Mouse (Mus musculus) layer of hippocampus, adult 2 months (tissue): ENCODE measurements around the gene Tnrc6a. TPM values are rescaled to one million over a fixed set of nuclear protein-coding genes. Genes with fewer than 3 reads are reported as not detected.
A peak's percentile ranks its signal among the peaks of the same experiment; 100 is the strongest.

Source experiments
- DNase-seq, 2 experiments: peaks; one replicate each; pipeline ENCODE4 v3.0.0; 2022; ENCODE audit warnings: low spot score in 2 of 2
- H3K27ac ChIP-seq: fragments of 200-600 bp; 2 replicates; pipeline ENCODE4 v1.8.1; 2022
- H3K4me3 ChIP-seq: fragments of 200-600 bp; 2 replicates; pipeline ENCODE4 v1.8.1; 2022; ENCODE audit warnings: mild to moderate bottlenecking
- CTCF ChIP-seq: fragments of 200-600 bp; conservative IDR thresholded peaks from 2 replicates; pipeline ENCODE4 v1.8.1; 2022; ENCODE audit warnings: antibody characterized with exemption, mild to moderate bottlenecking, moderate library complexity
- total RNA-seq, 2 experiments: library from RNA; stranded (reverse); gene quantifications; 2 replicates each; pipeline ENCODE4 v1.2.3; 2021

Gene Tnrc6a
- total RNA-seq, 2 experiments from 2014 or later = 49.5 to 53.9 TPM

DNA sequence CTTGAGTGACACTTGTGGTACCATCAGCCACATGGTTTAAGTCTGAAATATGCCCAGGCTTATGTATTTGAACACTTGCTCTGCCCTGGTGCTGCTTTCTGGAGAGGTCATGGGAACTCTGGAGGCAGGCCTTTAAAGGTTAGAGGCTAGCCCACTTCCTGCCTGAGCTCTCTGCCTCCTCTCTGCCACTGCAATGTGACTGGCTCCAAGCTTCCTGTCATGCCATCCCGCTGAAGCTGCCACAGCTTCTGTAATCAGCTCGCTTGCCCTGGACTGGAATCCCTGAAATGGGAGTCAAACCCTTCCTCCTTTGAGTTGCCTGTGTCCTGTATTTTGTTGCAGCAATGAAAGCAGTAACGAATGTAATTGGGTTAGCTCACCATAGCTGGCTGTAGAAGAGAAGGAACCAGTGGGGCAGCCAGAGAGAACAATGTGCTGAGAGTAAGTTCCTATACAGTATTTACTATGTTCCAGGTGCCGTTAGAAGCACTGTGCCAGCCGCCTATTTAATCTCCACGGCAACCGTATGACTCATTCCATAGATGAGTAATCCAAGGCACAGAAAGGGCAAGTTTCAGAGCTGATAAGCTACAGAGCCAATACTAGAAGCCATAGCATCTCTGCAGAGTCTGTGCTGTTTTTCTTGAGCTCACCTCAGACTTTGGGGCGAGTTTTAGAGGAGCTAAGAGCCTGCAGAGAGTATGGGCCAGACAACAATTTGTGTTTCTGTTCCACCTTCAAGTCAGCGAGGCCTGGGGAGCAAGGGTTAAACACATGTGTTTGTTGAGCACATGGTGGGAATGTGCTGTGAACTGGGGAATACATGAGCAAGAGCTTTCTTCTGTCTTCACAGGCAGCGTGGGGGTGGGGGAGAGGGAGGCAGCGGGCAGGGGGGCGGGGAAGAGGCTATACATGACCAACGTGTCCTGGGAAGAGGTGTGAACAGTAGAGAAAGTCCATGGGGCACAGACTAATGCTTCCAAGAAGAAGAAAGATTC is 15.3 kb upstream of the Tnrc6a start:
- TF ChIP-seq CTCF = no peak
- peak; percentile 23 to 55 for DNase-seq
- Histone ChIP-seq H3K4me3 (no peak overlapping the region), H3K27ac (no peak overlapping the region)

DNA sequence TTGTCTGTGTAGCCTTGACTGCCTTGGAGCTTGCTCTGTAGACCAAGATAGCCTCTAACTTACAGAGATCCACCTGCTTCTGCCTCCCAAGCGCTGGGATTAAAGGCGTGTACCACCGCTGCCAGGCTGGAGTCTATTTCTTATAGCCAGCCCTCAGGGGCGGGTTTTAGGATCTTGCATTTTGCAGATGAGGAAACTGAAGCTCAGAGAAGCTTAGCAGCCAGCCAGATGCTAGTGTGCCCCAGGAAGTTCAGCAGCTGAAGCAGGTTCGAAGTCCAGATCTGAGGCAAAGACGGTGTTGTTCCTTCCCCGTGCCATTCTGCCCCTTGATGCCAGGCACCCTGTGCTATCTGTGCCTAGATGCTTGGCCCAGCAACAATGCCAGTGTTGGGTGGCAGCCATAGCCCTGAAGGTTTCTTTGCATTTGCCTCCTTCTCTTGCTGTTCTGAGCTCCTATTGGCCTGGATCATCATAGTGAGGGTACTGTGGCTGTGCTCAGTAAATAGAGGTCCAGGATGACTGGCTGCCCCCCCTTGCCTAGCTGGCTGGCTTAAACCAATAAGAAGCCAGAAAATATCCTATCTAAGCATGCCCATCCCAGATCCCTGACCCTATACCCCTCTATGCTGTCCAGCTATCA is 14.2 kb upstream of the Tnrc6a start:
- TF ChIP-seq CTCF = no peak
- DNase-seq = no peak
- Histone ChIP-seq H3K4me3 (no peak overlapping the region), H3K27ac (no peak overlapping the region)

DNA sequence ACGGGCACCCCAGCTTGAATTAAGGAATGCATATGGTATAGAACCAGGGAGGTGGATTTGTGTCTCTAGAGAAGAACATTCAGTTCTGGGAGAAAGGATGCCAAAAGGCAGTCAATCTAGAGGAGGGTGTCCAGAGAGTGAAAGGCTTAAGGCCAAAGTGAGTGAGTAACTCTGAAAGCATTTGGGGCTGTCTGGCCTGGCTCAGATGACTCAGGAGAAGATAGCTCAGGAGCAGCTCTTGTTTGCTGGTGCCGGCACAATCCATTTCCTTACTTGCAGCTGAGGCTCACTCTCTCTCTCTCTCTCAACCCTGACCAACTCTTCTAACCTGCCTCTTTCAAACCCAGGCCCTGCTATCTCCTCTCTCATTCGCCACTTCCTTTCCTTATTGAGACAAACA is 13.6 kb upstream of the Tnrc6a start:
- no peak for TF ChIP-seq CTCF
- H3K27ac ChIP-seq = no peak overlapping the region
- no peak overlapping the region for H3K4me3 ChIP-seq
- no peak for DNase-seq

DNA sequence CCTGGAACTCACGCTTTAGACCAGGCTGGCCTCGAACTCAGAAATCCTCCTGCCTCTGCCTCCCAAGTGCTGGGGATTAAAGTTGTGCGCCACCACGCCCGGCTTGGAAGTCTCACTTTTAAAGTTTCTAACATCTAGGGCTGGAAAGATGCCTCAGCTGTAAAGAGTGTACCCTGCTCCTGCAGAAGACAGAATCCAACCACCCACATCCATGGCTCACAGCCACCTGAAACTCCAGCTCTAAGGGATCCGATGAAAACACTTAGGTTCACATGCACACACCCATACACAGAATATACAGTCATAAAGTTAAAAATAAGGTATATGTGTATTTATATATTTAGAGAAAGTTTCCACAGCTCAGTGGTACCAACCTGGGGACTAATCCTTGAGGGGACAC is 10.1 kb upstream of the Tnrc6a start:
- no peak for TF ChIP-seq CTCF
- no peak overlapping the region for H3K4me3 ChIP-seq
- no peak for DNase-seq
- no peak overlapping the region for H3K27ac ChIP-seq

DNA sequence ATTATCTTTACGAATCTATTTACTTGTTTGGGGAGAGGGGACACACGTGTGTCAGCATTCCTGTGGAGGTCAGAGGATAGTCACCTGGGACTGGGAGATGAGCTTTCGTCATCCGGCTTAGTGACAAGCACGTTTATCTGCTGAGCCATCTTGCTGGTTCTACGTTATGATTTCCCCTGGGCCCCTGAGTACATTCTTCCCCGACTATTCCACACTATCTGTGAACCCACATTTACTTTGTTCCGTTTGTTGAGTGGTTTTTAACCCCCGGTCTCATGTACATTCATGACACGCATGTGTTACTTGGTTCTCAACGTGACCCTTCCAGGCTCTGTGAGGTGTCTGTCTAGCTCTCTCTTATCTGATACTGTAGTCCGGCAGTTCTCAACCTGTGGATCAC is 6.9 kb upstream of the Tnrc6a start:
- no peak for TF ChIP-seq CTCF
- Histone ChIP-seq H3K27ac (no peak overlapping the region), H3K4me3 (no peak overlapping the region)
- DNase-seq = no peak

GRCm38 (mm10) chr7:123117209-123117608 is 6.5 kb upstream of the Tnrc6a start:
- TF ChIP-seq CTCF = no peak
- Histone ChIP-seq H3K4me3 (no peak overlapping the region), H3K27ac (no peak overlapping the region)
- no peak for DNase-seq

DNA sequence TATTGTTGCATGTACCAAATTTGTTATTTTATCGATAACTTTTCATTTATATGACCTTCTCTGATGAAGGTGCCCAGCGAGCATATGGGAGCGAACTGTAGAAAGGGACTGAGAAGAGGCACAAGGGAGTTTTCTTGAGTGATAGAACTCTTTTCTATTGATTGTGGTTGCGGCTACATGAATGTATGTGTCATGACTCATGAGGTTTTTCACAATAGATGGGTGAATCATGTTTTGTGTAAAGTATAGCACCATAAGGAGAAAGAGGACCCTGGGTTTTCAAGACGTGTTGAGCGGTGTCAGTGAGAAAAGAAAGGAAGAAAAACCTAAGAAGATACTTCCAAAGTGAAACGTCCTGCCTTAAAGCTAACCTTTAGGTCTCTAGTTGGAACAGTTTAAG is 3.2 kb upstream of the Tnrc6a start:
- no peak overlapping the region for H3K4me3 ChIP-seq
- TF ChIP-seq CTCF = no peak
- no peak for DNase-seq
- H3K27ac ChIP-seq = no peak overlapping the region

- DNase-seq = no peak
- TF ChIP-seq CTCF = no peak
- Histone ChIP-seq H3K4me3 (peak overlapping the region; percentile 95), H3K27ac (peak overlapping the region; percentile 97)
These were observed 623 bp downstream of the Tnrc6a start for GRCm38 (mm10) chr7:123124299-123124716.

- peak; percentile 44 to 65 for DNase-seq
- Histone ChIP-seq H3K27ac (peak overlapping the region; percentile 97), H3K4me3 (peak overlapping the region; percentile 95)
- TF ChIP-seq CTCF = no peak
These were observed 1.1 kb downstream of the Tnrc6a start for GRCm38 (mm10) chr7:123124735-123125181.

- no peak for DNase-seq
- no peak for TF ChIP-seq CTCF
- H3K4me3 ChIP-seq = peak overlapping the region; percentile 95
- peak overlapping the region; percentile 97; the same call in 1 of the 2 replicates for H3K27ac ChIP-seq
These were observed 2.4 kb downstream of the Tnrc6a start for GRCm38 (mm10) chr7:123126056-123126455.

DNA sequence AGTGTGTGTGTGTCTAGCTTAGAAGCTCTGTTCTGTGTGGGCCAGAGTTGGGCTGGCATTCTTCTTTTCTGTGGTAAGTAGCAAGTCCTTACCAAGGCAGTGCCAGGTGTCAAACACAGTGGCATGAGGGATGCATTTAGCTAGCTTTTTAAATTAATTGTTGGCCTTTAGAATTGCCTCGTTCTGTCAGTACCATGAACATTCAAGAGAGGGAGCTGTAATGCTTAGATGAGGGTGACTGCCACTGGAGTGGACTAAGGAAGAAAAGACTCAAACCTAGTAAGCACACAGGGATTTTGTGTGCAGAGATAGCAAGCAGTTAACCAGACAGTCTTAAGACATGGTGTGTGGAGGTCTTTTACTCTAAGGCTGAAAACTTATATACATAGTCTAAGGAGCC is 3.6 kb downstream of the Tnrc6a start:
- DNase-seq = no peak
- Histone ChIP-seq H3K27ac (no peak overlapping the region), H3K4me3 (no peak overlapping the region)
- peak; percentile 67 for TF ChIP-seq CTCF

GRCm38 (mm10) chr7:123127981-123128380 is 4.3 kb downstream of the Tnrc6a start:
- Histone ChIP-seq H3K4me3 (no peak overlapping the region), H3K27ac (no peak overlapping the region)
- DNase-seq = no peak
- TF ChIP-seq CTCF = no peak

DNA sequence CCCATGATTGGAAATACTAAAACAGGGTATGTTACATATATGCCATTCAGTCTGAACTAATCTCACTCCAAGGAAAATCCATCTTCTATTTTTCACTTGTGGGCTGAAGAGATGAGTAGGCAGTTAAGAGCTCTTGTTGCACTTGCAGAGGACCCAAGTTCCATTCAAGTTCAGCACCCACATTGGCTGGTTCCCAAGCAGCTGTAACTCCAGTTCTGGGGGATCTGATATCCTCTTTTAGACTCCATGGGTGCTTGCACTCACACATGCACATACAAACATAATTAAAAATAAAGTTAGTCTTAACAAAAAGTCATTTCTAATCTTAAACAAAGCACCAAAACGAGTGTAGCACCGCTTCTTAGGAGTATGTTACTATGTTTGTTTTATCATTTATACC is 5.4 kb downstream of the Tnrc6a start:
- H3K27ac ChIP-seq = no peak overlapping the region
- DNase-seq = no peak
- no peak for TF ChIP-seq CTCF
- no peak overlapping the region for H3K4me3 ChIP-seq
